Mouse (Mus musculus) cortical plate, adult 2 months (tissue): ENCODE measurements at regions not wholly inside any gene's neighbourhood (a gene's known extent, or its start where the extent isn't known, plus 50 kb on each side); places are given as distances from the start of the nearest gene placed in this dataset.

Experiments
- CTCF ChIP-seq: fragments of 200-500 bp; IDR thresholded peaks from 2 replicates; pipeline ENCODE4 v1.5.1; 2011; ENCODE audit warnings: mild to moderate bottlenecking, control low read depth, low read length; ENCODE audit not compliant: insufficient read depth; ENCODE audit errors: extremely low read depth
- POLR2A ChIP-seq: fragments of 200-500 bp; IDR thresholded peaks from 2 replicates; pipeline ENCODE4 v1.6.1; 2011; ENCODE audit warnings: mild to moderate bottlenecking, low read length, control low read depth; ENCODE audit not compliant: insufficient read depth; ENCODE audit errors: extremely low read depth

DNA sequence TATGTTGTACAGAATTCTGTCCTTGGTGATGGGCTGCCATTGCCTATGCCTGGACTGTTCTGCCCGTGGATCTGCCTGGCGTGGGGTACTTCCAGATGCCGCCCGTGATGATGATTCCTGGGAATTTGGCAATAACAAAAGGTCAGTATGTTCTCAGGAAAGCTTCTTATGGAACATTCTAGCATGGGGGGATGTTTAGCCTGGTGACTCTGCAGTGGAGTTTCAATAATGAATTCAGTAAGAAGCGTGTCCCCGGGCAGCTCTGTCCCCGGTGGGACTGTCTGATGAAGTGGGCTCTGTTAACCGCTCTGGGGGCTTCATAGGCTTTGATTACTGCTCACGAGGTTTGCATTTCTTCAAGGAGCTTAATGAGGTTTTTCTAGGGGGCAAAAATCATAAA lies 252.9 kb upstream of the Daam1 start:
- no peak for TF ChIP-seq POLR2A
- TF ChIP-seq CTCF = no peak
